ENCODE assay signal across 12 mouse cellular contexts in genomic region chr15:93228375-93228774, GRCm38 (mm10).
"Had no signal": no experiment of that assay in that cellular context is flagged by ENCODE, and none has a peak within 500 bp of the region (broad histone marks: within the 10 kb centered on the region; RNA-seq: fewer than 3 reads in every experiment).

No protein-coding gene starts in this region.

- H3K4me2 ChIP-seq: limb, embryonic 13.5 days; liver, embryonic 12.5 days; liver, embryonic 15.5 days; midbrain, embryonic 12.5 days; midbrain, embryonic 15.5 days; neural tube, embryonic 15.5 days had no signal

- DNase-seq: lung, adult 18-20 months had no signal

- H3K27me3 ChIP-seq: limb, embryonic 13.5 days; liver, embryonic 15.5 days; midbrain, embryonic 15.5 days; neural tube, embryonic 15.5 days had no signal

- H3K36me3 ChIP-seq: limb, embryonic 10.5 days; limb, embryonic 13.5 days; liver, embryonic 12.5 days; liver, embryonic 15.5 days; midbrain, embryonic 12.5 days; midbrain, embryonic 15.5 days; neural tube, embryonic 15.5 days had no signal

- H3K4me3 ChIP-seq: layer of hippocampus, adult 2 months; limb, embryonic 10.5 days; limb, embryonic 13.5 days; liver, embryonic 12.5 days; liver, embryonic 15.5 days; midbrain, embryonic 12.5 days; midbrain, embryonic 15.5 days; myocyte; neural tube, embryonic 15.5 days had no signal

- H3K9ac ChIP-seq: limb, embryonic 13.5 days; liver, embryonic 12.5 days; liver, embryonic 15.5 days; midbrain, embryonic 12.5 days; midbrain, embryonic 15.5 days; neural tube, embryonic 15.5 days had no signal

- ATAC-seq: liver, embryonic 12.5 days had no signal

- H3K27ac ChIP-seq: layer of hippocampus, adult 2 months; limb, embryonic 10.5 days; limb, embryonic 13.5 days; liver, embryonic 12.5 days; liver, embryonic 15.5 days; macrophage; midbrain, embryonic 12.5 days; midbrain, embryonic 15.5 days; neural tube, embryonic 15.5 days; stomach, postnatal 0 days had no signal

- H3K4me1 ChIP-seq: liver, embryonic 12.5 days; liver, embryonic 15.5 days; midbrain, embryonic 12.5 days had no signal

- H3K9me3 ChIP-seq: limb, embryonic 10.5 days; limb, embryonic 13.5 days; liver, embryonic 12.5 days; liver, embryonic 15.5 days; midbrain, embryonic 12.5 days; midbrain, embryonic 15.5 days had no signal
